Mouse (Mus musculus): ENCODE data around the gene Klf12. TPM values are rescaled to one million over a fixed set of nuclear protein-coding genes. Genes with fewer than 3 reads are reported as not detected.

Klf12 gene
- 9.1 and 13.0 TPM in 2 replicates for polyA plus RNA-seq (2015; fragmentation: Nextera tagmentation; extraction: Ambion mirVana)

GRCm38 (mm10) chr14:100284119-100284860 lies at the start of gene Klf12:
Gene Klf12 (minus strand): TSS chr14:100284679.
- Histone ChIP-seq H3K4me2 (replicated peaks; ENCODE audit: low read depth, low read length) (peak within 1 kb of the TSS; percentile 98), H3K36me3 (ENCODE audit: insufficient read depth, low read length) (no peaks in the 10 kb centered on the region), H3K27me3 (ENCODE audit: insufficient read depth, low read length) (no peaks in the 10 kb centered on the region), H3K4me3 (ENCODE audit: low read length) (peak within 1 kb of the TSS; percentile 74), H3K9me3 (ENCODE audit: low read length) (peaks cover 7% of the 10 kb centered on the region; the same call in 1 of the 2 replicates), H3K27ac (ENCODE audit: low read length) (peak within 1 kb of the TSS; percentile 88), H3K9ac (replicated peaks; ENCODE audit: low read length) (peak within 1 kb of the TSS; percentile 76), H3K4me1 (ENCODE audit: insufficient read depth, low read length) (peaks cover 25% of the 10 kb centered on the region)
- ATAC-seq (ENCODE audit: low FRiP score, low TSS enrichment), result peak; percentile 86
- under 1% methylated on average over 30 of the region's 40 CpGs for WGBS

- Histone ChIP-seq H3K36me3 (ENCODE audit: insufficient read depth, low read length) (no peaks in the 10 kb centered on the region), H3K4me1 (ENCODE audit: insufficient read depth, low read length) (no peaks in the 10 kb centered on the region), H3K9me3 (ENCODE audit: low read length) (no peaks in the 10 kb centered on the region), H3K4me3 (ENCODE audit: low read length) (no peak overlapping the region), H3K27ac (ENCODE audit: low read length) (no peak overlapping the region), H3K9ac (replicated peaks; ENCODE audit: low read length) (no peak overlapping the region), H3K4me2 (replicated peaks; ENCODE audit: low read depth, low read length) (no peak overlapping the region), H3K27me3 (ENCODE audit: insufficient read depth, low read length) (no peaks in the 10 kb centered on the region)
- 77% methylated on average over 2 of the region's 2 CpGs for WGBS
- no peak for ATAC-seq (ENCODE audit: low FRiP score, low TSS enrichment)
Observed at GRCm38 (mm10) chr14:100333369-100333768, 48.9 kb upstream of the Klf12 start.

- H3K4me1 ChIP-seq (ENCODE audit: insufficient read depth, low read length), result no peaks in the 10 kb centered on the region
- no peak for ATAC-seq (ENCODE audit: low FRiP score, low TSS enrichment)
- H3K27ac ChIP-seq (ENCODE audit: low read length), result no peak overlapping the region
- H3K4me3 ChIP-seq (ENCODE audit: low read length), result no peak overlapping the region
- H3K4me2 ChIP-seq (replicated peaks; ENCODE audit: low read depth, low read length), result no peak overlapping the region
- no peaks in the 10 kb centered on the region for H3K9me3 ChIP-seq (ENCODE audit: low read length)
- H3K36me3 ChIP-seq (ENCODE audit: insufficient read depth, low read length), result no peaks in the 10 kb centered on the region
- H3K9ac ChIP-seq (replicated peaks; ENCODE audit: low read length), result no peak overlapping the region
- 62% methylated on average over 6 of the region's 6 CpGs for WGBS
- H3K27me3 ChIP-seq (ENCODE audit: insufficient read depth, low read length), result no peaks in the 10 kb centered on the region
Observed at GRCm38 (mm10) chr14:100328602-100329276, 44.3 kb upstream of the Klf12 start.

- Histone ChIP-seq H3K9me3 (ENCODE audit: low read length) (no peaks in the 10 kb centered on the region), H3K4me3 (ENCODE audit: low read length) (no peak overlapping the region), H3K4me1 (ENCODE audit: insufficient read depth, low read length) (no peaks in the 10 kb centered on the region), H3K27me3 (ENCODE audit: insufficient read depth, low read length) (no peaks in the 10 kb centered on the region), H3K27ac (ENCODE audit: low read length) (no peak overlapping the region), H3K36me3 (ENCODE audit: insufficient read depth, low read length) (no peaks in the 10 kb centered on the region), H3K9ac (replicated peaks; ENCODE audit: low read length) (no peak overlapping the region), H3K4me2 (replicated peaks; ENCODE audit: low read depth, low read length) (no peak overlapping the region)
- 91% methylated on average over 7 of the region's 7 CpGs for WGBS
- no peak for ATAC-seq (ENCODE audit: low FRiP score, low TSS enrichment)
Observed at GRCm38 (mm10) chr14:100324303-100324702, 39.8 kb upstream of the Klf12 start.

GRCm38 (mm10) chr14:100322012-100322411 lies 37.5 kb upstream of the Klf12 start:
- Histone ChIP-seq H3K36me3 (ENCODE audit: insufficient read depth, low read length) (no peaks in the 10 kb centered on the region), H3K27me3 (ENCODE audit: insufficient read depth, low read length) (no peaks in the 10 kb centered on the region), H3K9ac (replicated peaks; ENCODE audit: low read length) (no peak overlapping the region), H3K27ac (ENCODE audit: low read length) (no peak overlapping the region), H3K4me3 (ENCODE audit: low read length) (no peak overlapping the region), H3K4me1 (ENCODE audit: insufficient read depth, low read length) (no peaks in the 10 kb centered on the region), H3K9me3 (ENCODE audit: low read length) (no peaks in the 10 kb centered on the region), H3K4me2 (replicated peaks; ENCODE audit: low read depth, low read length) (no peak overlapping the region)
- WGBS, result 98% methylated on average over 6 of the region's 6 CpGs
- ATAC-seq (ENCODE audit: low FRiP score, low TSS enrichment), result no peak

- no peak for ATAC-seq (ENCODE audit: low FRiP score, low TSS enrichment)
- WGBS, result 66% methylated on average over 4 of the region's 4 CpGs
- H3K4me2 ChIP-seq (replicated peaks; ENCODE audit: low read depth, low read length), result no peak overlapping the region
- H3K9ac ChIP-seq (replicated peaks; ENCODE audit: low read length), result no peak overlapping the region
- no peaks in the 10 kb centered on the region for H3K27me3 ChIP-seq (ENCODE audit: insufficient read depth, low read length)
- H3K4me1 ChIP-seq (ENCODE audit: insufficient read depth, low read length), result 0 out of 2 replicates have a peak, but pooled peaks cover 5% of the 10 kb centered on the region
- H3K4me3 ChIP-seq (ENCODE audit: low read length), result no peak overlapping the region
- no peak overlapping the region for H3K27ac ChIP-seq (ENCODE audit: low read length)
- no peaks in the 10 kb centered on the region for H3K36me3 ChIP-seq (ENCODE audit: insufficient read depth, low read length)
- H3K9me3 ChIP-seq (ENCODE audit: low read length), result no peaks in the 10 kb centered on the region
Observed at GRCm38 (mm10) chr14:100316780-100317179, 32.3 kb upstream of the Klf12 start.

GRCm38 (mm10) chr14:100314099-100314498 lies 29.6 kb upstream of the Klf12 start:
- Histone ChIP-seq H3K4me2 (replicated peaks; ENCODE audit: low read depth, low read length) (no peak overlapping the region), H3K36me3 (ENCODE audit: insufficient read depth, low read length) (no peaks in the 10 kb centered on the region), H3K4me1 (ENCODE audit: insufficient read depth, low read length) (0 out of 2 replicates have a peak, but pooled peaks cover 5% of the 10 kb centered on the region), H3K9ac (replicated peaks; ENCODE audit: low read length) (no peak overlapping the region), H3K27ac (ENCODE audit: low read length) (no peak overlapping the region), H3K9me3 (ENCODE audit: low read length) (no peaks in the 10 kb centered on the region), H3K4me3 (ENCODE audit: low read length) (no peak overlapping the region), H3K27me3 (ENCODE audit: insufficient read depth, low read length) (no peaks in the 10 kb centered on the region)
- ATAC-seq (ENCODE audit: low FRiP score, low TSS enrichment), result no peak
- WGBS, result 48% methylated on average over 4 of the region's 4 CpGs

GRCm38 (mm10) chr14:100300905-100301304 lies 16.4 kb upstream of the Klf12 start:
- Histone ChIP-seq H3K9ac (replicated peaks; ENCODE audit: low read length) (no peak overlapping the region), H3K27ac (ENCODE audit: low read length) (no peak overlapping the region), H3K9me3 (ENCODE audit: low read length) (0 out of 2 replicates have a peak, but pooled peaks cover 2% of the 10 kb centered on the region), H3K4me2 (replicated peaks; ENCODE audit: low read depth, low read length) (no peak overlapping the region), H3K4me3 (ENCODE audit: low read length) (no peak overlapping the region), H3K36me3 (ENCODE audit: insufficient read depth, low read length) (no peaks in the 10 kb centered on the region), H3K27me3 (ENCODE audit: insufficient read depth, low read length) (no peaks in the 10 kb centered on the region), H3K4me1 (ENCODE audit: insufficient read depth, low read length) (0 out of 2 replicates have a peak, but pooled peaks cover 3% of the 10 kb centered on the region)
- ATAC-seq (ENCODE audit: low FRiP score, low TSS enrichment), result no peak
- 65% methylated on average over 1 of the region's 1 CpGs for WGBS

GRCm38 (mm10) chr14:100298892-100299291 lies 14.4 kb upstream of the Klf12 start:
- ATAC-seq (ENCODE audit: low FRiP score, low TSS enrichment), result no peak
- Histone ChIP-seq H3K4me2 (replicated peaks; ENCODE audit: low read depth, low read length) (no peak overlapping the region), H3K36me3 (ENCODE audit: insufficient read depth, low read length) (no peaks in the 10 kb centered on the region), H3K9ac (replicated peaks; ENCODE audit: low read length) (no peak overlapping the region), H3K4me3 (ENCODE audit: low read length) (no peak overlapping the region), H3K27me3 (ENCODE audit: insufficient read depth, low read length) (no peaks in the 10 kb centered on the region), H3K9me3 (ENCODE audit: low read length) (0 out of 2 replicates have a peak, but pooled peaks cover 2% of the 10 kb centered on the region), H3K4me1 (ENCODE audit: insufficient read depth, low read length) (0 out of 2 replicates have a peak, but pooled peaks cover 3% of the 10 kb centered on the region), H3K27ac (ENCODE audit: low read length) (no peak overlapping the region)
- 30% methylated on average over 6 of the region's 6 CpGs for WGBS

Measured in kidney, embryonic 16.5 days (tissue).